Mouse (Mus musculus): ENCODE measurements around the gene Dock1.
A peak's percentile ranks its signal among the peaks of the same experiment; 100 is the strongest.

Dock1 gene

GRCm38 (mm10) chr7:134670312-134671002 lies at the start of gene Dock1:
Gene Dock1 (plus strand): TSS chr7:134670654.
- DNase-seq (ENCODE audit: low spot score): peak; percentile 79

- DNase-seq (ENCODE audit: low spot score): no peak
Measured at GRCm38 (mm10) chr7:134627906-134628305, 42.5 kb upstream of the Dock1 start.

GRCm38 (mm10) chr7:134650246-134650830 lies 20.1 kb upstream of the Dock1 start:
- no peak for DNase-seq (ENCODE audit: low spot score)

GRCm38 (mm10) chr7:134651071-134651470 lies 19.4 kb upstream of the Dock1 start:
- no peak for DNase-seq (ENCODE audit: low spot score)

GRCm38 (mm10) chr7:134663241-134663640 lies 7.2 kb upstream of the Dock1 start:
- DNase-seq (ENCODE audit: low spot score): no peak

- no peak for DNase-seq (ENCODE audit: low spot score)
Measured at GRCm38 (mm10) chr7:134665642-134666282, 4.7 kb upstream of the Dock1 start.

GRCm38 (mm10) chr7:134667271-134667702 lies 3.2 kb upstream of the Dock1 start:
- DNase-seq (ENCODE audit: low spot score): no peak

GRCm38 (mm10) chr7:134669474-134670311 lies 761 bp upstream of the Dock1 start:
- DNase-seq (ENCODE audit: low spot score): no peak

- DNase-seq (ENCODE audit: low spot score): peak; percentile 48
Measured at GRCm38 (mm10) chr7:134671003-134671461, 578 bp downstream of the Dock1 start.

GRCm38 (mm10) chr7:134671467-134671901 lies 1.0 kb downstream of the Dock1 start:
- peak; percentile 36 for DNase-seq (ENCODE audit: low spot score)

GRCm38 (mm10) chr7:134673135-134673534 lies 2.7 kb downstream of the Dock1 start:
- no peak for DNase-seq (ENCODE audit: low spot score)

GRCm38 (mm10) chr7:134673952-134674351 lies 3.5 kb downstream of the Dock1 start:
- no peak for DNase-seq (ENCODE audit: low spot score)

- no peak for DNase-seq (ENCODE audit: low spot score)
Measured at GRCm38 (mm10) chr7:134677852-134678251, 7.4 kb downstream of the Dock1 start.

- DNase-seq (ENCODE audit: low spot score): peak; percentile 27
Measured at GRCm38 (mm10) chr7:134679314-134680158, 9.1 kb downstream of the Dock1 start.

GRCm38 (mm10) chr7:134680161-134680560 lies 9.7 kb downstream of the Dock1 start:
- no peak for DNase-seq (ENCODE audit: low spot score)

GRCm38 (mm10) chr7:134681729-134682527 lies 11.5 kb downstream of the Dock1 start:
- DNase-seq (ENCODE audit: low spot score): no peak

- no peak for DNase-seq (ENCODE audit: low spot score)
Measured at GRCm38 (mm10) chr7:134688332-134688731, 17.9 kb downstream of the Dock1 start.

GRCm38 (mm10) chr7:134690118-134690517 lies 19.7 kb downstream of the Dock1 start:
- no peak for DNase-seq (ENCODE audit: low spot score)

- no peak for DNase-seq (ENCODE audit: low spot score)
Measured at GRCm38 (mm10) chr7:134690806-134691205, 20.4 kb downstream of the Dock1 start.

- DNase-seq (ENCODE audit: low spot score): no peak
Measured at GRCm38 (mm10) chr7:134693325-134693724, 22.9 kb downstream of the Dock1 start.

Measured in ovary, postnatal 36 days (tissue).